Mouse (Mus musculus): Measurements from ENCODE around the gene Prm3. TPM values are rescaled to one million over a fixed set of nuclear protein-coding genes. Genes with fewer than 3 reads are reported as not detected.
A peak's percentile ranks its signal among the peaks of the same experiment; 100 is the strongest.

The Prm3 gene
- polyA plus RNA-seq, 1 experiment = not detected

DNA sequence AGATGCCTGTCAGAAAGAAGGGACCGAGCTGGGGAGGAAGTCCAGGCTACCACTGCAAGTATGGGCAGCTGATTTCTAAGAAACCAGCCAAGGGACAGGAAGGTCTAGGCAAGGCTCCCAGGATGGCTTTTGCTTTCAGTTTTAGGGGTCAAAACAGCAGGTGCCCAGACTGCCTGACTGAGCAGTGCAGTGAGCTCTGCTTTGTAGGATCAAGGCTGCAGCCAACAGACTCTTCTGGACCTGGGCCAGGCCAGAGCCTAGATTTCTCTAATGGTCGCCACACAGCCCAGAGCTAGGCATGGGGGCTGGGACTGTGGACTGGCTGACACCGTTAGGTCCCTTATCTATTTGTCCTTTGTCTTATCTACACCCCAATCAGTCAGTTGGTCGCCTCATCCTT, 16.0 kb downstream of the Prm3 start:
- TF ChIP-seq CTCF (IDR thresholded peaks at IDR 0.05; ENCODE audit: low read depth, low read length) = no peak
- TF ChIP-seq POLR2A (IDR thresholded peaks at IDR 0.05; ENCODE audit: borderline replicate concordance, low read depth, low read length) = no peak
- Histone ChIP-seq H3K4me3 (ENCODE audit: insufficient read depth, low read length) (no peak overlapping the region), H3K27ac (ENCODE audit: insufficient read depth, low read depth, low read length) (no peak overlapping the region), H3K4me1 (ENCODE audit: control insufficient read depth, insufficient read depth, low read length) (no peaks in the 10 kb centered on the region)

GRCm38 (mm10) chr16:10773543-10773942, 17.2 kb downstream of the Prm3 start:
- no peak overlapping the region for H3K4me3 ChIP-seq (ENCODE audit: insufficient read depth, low read length)
- no peaks in the 10 kb centered on the region for H3K4me1 ChIP-seq (ENCODE audit: control insufficient read depth, insufficient read depth, low read length)
- TF ChIP-seq CTCF (IDR thresholded peaks at IDR 0.05; ENCODE audit: low read depth, low read length) (no peak), POLR2A (IDR thresholded peaks at IDR 0.05; ENCODE audit: borderline replicate concordance, low read depth, low read length) (no peak)
- H3K27ac ChIP-seq (ENCODE audit: insufficient read depth, low read depth, low read length) = no peak overlapping the region

- H3K4me3 ChIP-seq (ENCODE audit: insufficient read depth, low read length) = no peak overlapping the region
- TF ChIP-seq POLR2A (IDR thresholded peaks at IDR 0.05; ENCODE audit: borderline replicate concordance, low read depth, low read length) = no peak
- no peak overlapping the region for H3K27ac ChIP-seq (ENCODE audit: insufficient read depth, low read depth, low read length)
- H3K4me1 ChIP-seq (ENCODE audit: control insufficient read depth, insufficient read depth, low read length) = no peaks in the 10 kb centered on the region
These were observed 18.8 kb downstream of the Prm3 start for GRCm38 (mm10) chr16:10771769-10772510.

GRCm38 (mm10) chr16:10770531-10771325, 20.0 kb downstream of the Prm3 start:
- Histone ChIP-seq H3K27ac (ENCODE audit: insufficient read depth, low read depth, low read length) (no peak overlapping the region), H3K4me1 (ENCODE audit: control insufficient read depth, insufficient read depth, low read length) (no peaks in the 10 kb centered on the region)

GRCm38 (mm10) chr16:10769661-10770060, 21.1 kb downstream of the Prm3 start:
- Histone ChIP-seq H3K27ac (ENCODE audit: insufficient read depth, low read depth, low read length) (no peak overlapping the region), H3K4me1 (ENCODE audit: control insufficient read depth, insufficient read depth, low read length) (peaks cover 4% of the 10 kb centered on the region), H3K4me3 (ENCODE audit: insufficient read depth, low read length) (no peak overlapping the region)
- TF ChIP-seq POLR2A (IDR thresholded peaks at IDR 0.05; ENCODE audit: borderline replicate concordance, low read depth, low read length) (no peak), CTCF (IDR thresholded peaks at IDR 0.05; ENCODE audit: low read depth, low read length) (no peak)

More at GRCm38 (mm10) chr16:10770531-10771325, 20.0 kb downstream of the Prm3 start:
- TF ChIP-seq CTCF (IDR thresholded peaks at IDR 0.05; ENCODE audit: low read depth, low read length) (no peak), POLR2A (IDR thresholded peaks at IDR 0.05; ENCODE audit: borderline replicate concordance, low read depth, low read length) (no peak)
- no peak overlapping the region for H3K4me3 ChIP-seq (ENCODE audit: insufficient read depth, low read length)

DNA sequence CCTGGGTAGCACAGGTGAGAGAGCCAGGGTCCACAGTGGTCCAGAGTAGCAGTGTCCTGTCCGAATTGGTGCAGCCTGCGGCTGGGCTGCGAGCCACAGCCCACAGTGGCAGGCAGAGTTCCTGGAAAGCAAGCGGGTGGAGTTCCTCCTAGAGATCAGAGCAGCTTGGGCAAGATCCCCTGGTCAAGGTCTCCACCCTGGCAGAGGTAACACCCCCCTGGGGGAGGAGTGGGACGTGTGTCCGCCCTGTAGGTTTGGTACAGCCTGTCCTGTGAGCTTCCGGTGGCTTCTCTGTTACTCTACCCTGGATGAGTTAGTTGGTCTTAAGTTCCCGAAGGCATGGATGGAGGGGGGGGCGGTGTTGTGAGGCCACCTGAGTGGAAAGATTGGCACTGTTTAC, 21.9 kb downstream of the Prm3 start:
- H3K4me3 ChIP-seq (ENCODE audit: insufficient read depth, low read length) = no peak overlapping the region
- no peak for TF ChIP-seq CTCF (IDR thresholded peaks at IDR 0.05; ENCODE audit: low read depth, low read length)
- no peak overlapping the region for H3K27ac ChIP-seq (ENCODE audit: insufficient read depth, low read depth, low read length)
- peaks cover 5% of the 10 kb centered on the region for H3K4me1 ChIP-seq (ENCODE audit: control insufficient read depth, insufficient read depth, low read length)

GRCm38 (mm10) chr16:10767158-10767557, 23.6 kb downstream of the Prm3 start:
- no peak overlapping the region for H3K4me3 ChIP-seq (ENCODE audit: insufficient read depth, low read length)
- H3K27ac ChIP-seq (ENCODE audit: insufficient read depth, low read depth, low read length) = no peak overlapping the region
- peaks cover 5% of the 10 kb centered on the region for H3K4me1 ChIP-seq (ENCODE audit: control insufficient read depth, insufficient read depth, low read length)
- TF ChIP-seq POLR2A (IDR thresholded peaks at IDR 0.05; ENCODE audit: borderline replicate concordance, low read depth, low read length) (no peak), CTCF (IDR thresholded peaks at IDR 0.05; ENCODE audit: low read depth, low read length) (peak; percentile 21; the same call in 1 of the 2 replicates)

GRCm38 (mm10) chr16:10764323-10764722, 26.4 kb downstream of the Prm3 start:
- peaks cover 15% of the 10 kb centered on the region for H3K4me1 ChIP-seq (ENCODE audit: control insufficient read depth, insufficient read depth, low read length)
- TF ChIP-seq CTCF (IDR thresholded peaks at IDR 0.05; ENCODE audit: low read depth, low read length) (no peak), POLR2A (IDR thresholded peaks at IDR 0.05; ENCODE audit: borderline replicate concordance, low read depth, low read length) (no peak)
- H3K27ac ChIP-seq (ENCODE audit: insufficient read depth, low read depth, low read length) = no peak overlapping the region
- H3K4me3 ChIP-seq (ENCODE audit: insufficient read depth, low read length) = no peak overlapping the region

DNA sequence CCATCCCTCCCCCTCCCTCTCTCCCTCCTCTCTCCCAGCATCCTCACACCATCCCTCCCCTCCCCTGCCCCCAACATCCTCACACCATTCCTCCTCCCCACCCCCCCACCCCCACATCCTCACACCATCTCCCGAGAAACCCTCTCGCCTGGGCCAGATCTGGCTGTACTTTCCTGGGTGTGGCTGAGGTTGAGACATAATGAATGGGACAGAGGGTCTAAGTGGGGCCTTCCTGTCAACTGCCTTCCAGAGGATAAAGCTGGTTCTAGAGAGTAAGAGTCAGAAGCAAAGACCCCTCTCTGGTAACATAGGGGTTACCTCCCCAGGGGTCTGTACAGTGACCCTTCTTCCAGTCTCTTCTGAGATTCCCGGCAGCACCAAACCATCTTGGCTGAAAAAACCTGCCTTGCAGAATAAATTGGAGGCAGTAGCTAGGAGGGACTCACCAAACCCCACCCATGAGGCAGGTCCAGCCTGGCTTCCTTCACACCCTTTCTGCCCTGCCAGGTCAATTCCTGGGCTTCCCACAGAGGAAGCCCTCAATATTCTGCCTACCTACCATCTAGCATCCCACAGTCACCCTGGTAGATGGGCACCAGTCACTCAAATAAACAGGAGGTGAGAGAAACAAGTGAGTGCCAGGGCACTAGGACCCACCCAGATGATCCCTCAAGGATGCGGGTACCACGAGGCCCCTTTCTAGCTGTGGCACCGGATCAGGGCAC, 27.0 kb downstream of the Prm3 start:
- Histone ChIP-seq H3K4me3 (ENCODE audit: insufficient read depth, low read length) (no peak overlapping the region), H3K27ac (ENCODE audit: insufficient read depth, low read depth, low read length) (no peak overlapping the region), H3K4me1 (ENCODE audit: control insufficient read depth, insufficient read depth, low read length) (peaks cover 21% of the 10 kb centered on the region)
- TF ChIP-seq CTCF (IDR thresholded peaks at IDR 0.05; ENCODE audit: low read depth, low read length) (no peak), POLR2A (IDR thresholded peaks at IDR 0.05; ENCODE audit: borderline replicate concordance, low read depth, low read length) (no peak)
